Mouse (Mus musculus) cortical plate, adult 2 months (tissue): Measurements from ENCODE around the gene Nom1.

ENCODE experiments used
- CTCF ChIP-seq: fragments of 200-500 bp; IDR thresholded peaks from 2 replicates; pipeline ENCODE4 v1.5.1; 2011; ENCODE audit warnings: mild to moderate bottlenecking, control low read depth, low read length; ENCODE audit not compliant: insufficient read depth; ENCODE audit errors: extremely low read depth
- POLR2A ChIP-seq: fragments of 200-500 bp; IDR thresholded peaks from 2 replicates; pipeline ENCODE4 v1.6.1; 2011; ENCODE audit warnings: mild to moderate bottlenecking, low read length, control low read depth; ENCODE audit not compliant: insufficient read depth; ENCODE audit errors: extremely low read depth

GRCm38 (mm10) chr5:29470851-29471394, 36.5 kb downstream of the Nom1 start:
- no peak for TF ChIP-seq POLR2A
- no peak for TF ChIP-seq CTCF
